Comparison of ENCODE assay signal across 8 mouse cellular contexts in the genomic region with DNA sequence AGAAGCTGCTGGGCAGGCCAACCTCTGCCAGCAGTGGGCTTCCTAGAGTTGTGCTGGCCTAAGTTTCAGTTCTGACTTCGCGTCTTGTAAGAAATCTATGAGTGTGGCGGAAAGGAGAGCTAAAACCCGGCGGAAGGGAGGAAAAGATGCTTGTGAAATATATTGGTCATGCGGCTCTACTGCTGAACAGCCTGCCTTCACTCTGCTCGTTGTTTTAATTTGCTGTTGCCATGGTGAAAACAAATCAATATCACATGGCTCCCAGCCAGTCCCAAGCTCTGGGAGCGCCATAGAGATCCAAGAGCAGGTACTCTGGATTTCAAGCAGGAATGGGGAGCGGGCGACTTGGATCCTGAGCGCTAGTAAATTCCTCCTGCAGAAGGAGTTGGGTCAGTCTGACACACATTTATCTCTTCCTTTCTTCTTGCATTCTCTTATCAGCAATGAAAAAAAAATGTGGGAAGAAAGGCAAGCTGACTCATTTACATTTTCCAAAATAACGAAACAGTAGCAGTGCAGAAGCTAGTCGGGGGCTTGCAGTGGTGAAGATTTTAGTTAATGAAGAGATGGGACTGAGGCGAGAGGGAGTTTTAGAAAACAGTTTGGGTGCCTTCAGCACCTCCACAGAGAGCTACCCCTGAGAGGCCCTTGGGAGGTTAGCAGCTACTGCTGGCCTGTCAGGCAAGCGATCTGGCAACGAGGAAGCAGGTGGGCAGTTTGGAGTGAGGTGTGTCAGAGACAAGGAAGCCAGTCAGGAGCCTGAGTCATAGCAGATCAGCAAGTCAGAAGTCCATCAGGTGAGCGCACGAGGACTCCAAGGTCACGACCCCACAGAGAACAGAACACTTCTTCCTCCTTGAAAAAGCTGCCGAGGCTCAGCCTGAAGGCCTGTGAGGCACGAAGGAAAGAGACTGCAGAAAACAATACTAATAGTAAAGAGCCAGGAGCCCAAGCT. TPM values are rescaled to one million over a fixed set of nuclear protein-coding genes. Genes with fewer than 3 reads are reported as not detected.
A peak's percentile ranks its signal among the peaks of the same experiment; 100 is the strongest.
DNase-seq lines count a peak whose midpoint lies in the region; ATAC-seq and TF ChIP-seq lines count a peak whose summit lies in the region.

No protein-coding gene starts in this region.

- DNase-seq in heart, adult 11 months = peak; percentile 97
- DNase-seq in heart, postnatal 25 days (ENCODE audit: low spot score) = no peak
- DNase-seq in heart, postnatal 0 days (ENCODE audit: low spot score) = peak; percentile 85
- DNase-seq in layer of hippocampus, postnatal 10 days (ENCODE audit: low spot score in 2 of 2) = peak; percentile 64
- peak; percentile 60 for DNase-seq in testis, postnatal 10 days (ENCODE audit: low spot score)

- peak overlapping the region; percentile 95 for H3K4me2 ChIP-seq in heart, postnatal 0 days (ENCODE audit: low read depth, low read length)

- peak overlapping the region; percentile 24; the same call in 1 of the 2 replicates for H3K4me3 ChIP-seq in E14TG2a.4 (replicated peaks; ENCODE audit: low read length)
- peak overlapping the region; percentile 75 for H3K4me3 ChIP-seq in cortical plate, adult 2 months (ENCODE audit: insufficient read depth, low read length)
- H3K4me3 ChIP-seq in heart, postnatal 0 days (ENCODE audit: low read depth, low read length) = peak overlapping the region; percentile 78
- peak overlapping the region; percentile 95 for H3K4me3 ChIP-seq in megakaryocyte, embryonic 14.5 days (replicated peaks)

- no peaks in the 10 kb centered on the region for H3K27me3 ChIP-seq in E14TG2a.4 (ENCODE audit: insufficient read depth, low read length)
- no peaks in the 10 kb centered on the region for H3K27me3 ChIP-seq in heart, postnatal 0 days (ENCODE audit: control insufficient read depth, insufficient read depth, low read length)
- no peaks in the 10 kb centered on the region for H3K27me3 ChIP-seq in megakaryocyte, embryonic 14.5 days (replicated peaks)

- intact Hi-C loops in heart, postnatal 25 days (cut with DNase I) = loop anchor here (2.0 to 5.0 kb wide), 3 partner anchors 18 to 74 kb away; no protein-coding TSS in a partner anchor

- TF ChIP-seq POLR2A in cortical plate, adult 2 months (IDR thresholded peaks at IDR 0.05; ENCODE audit: extremely low read depth, insufficient read depth, low read length) = no peak

- H3K27ac ChIP-seq in cortical plate, adult 2 months (ENCODE audit: insufficient read depth, low read length) = peak overlapping the region; percentile 45; the same call in 1 of the 2 replicates
- peak overlapping the region; percentile 94 for H3K27ac ChIP-seq in heart, postnatal 0 days (ENCODE audit: low read depth)

- TF ChIP-seq EP300 in heart, postnatal 0 days (IDR thresholded peaks at IDR 0.05; ENCODE audit: low read depth) = no peak

- no peaks in the 10 kb centered on the region for H3K36me3 ChIP-seq in E14TG2a.4 (ENCODE audit: insufficient read depth, low read length)
- no peaks in the 10 kb centered on the region for H3K36me3 ChIP-seq in heart, postnatal 0 days (replicated peaks; ENCODE audit: control insufficient read depth, insufficient read depth, low read length)
- H3K36me3 ChIP-seq in megakaryocyte, embryonic 14.5 days (replicated peaks; ENCODE audit: low read length) = peaks cover 38% of the 10 kb centered on the region

- H3K4me1 ChIP-seq in E14TG2a.4 (replicated peaks; ENCODE audit: low read depth, low read length) = peaks cover 54% of the 10 kb centered on the region
- peaks cover 10% of the 10 kb centered on the region for H3K4me1 ChIP-seq in cortical plate, adult 2 months (ENCODE audit: control insufficient read depth, insufficient read depth, low read length)
- peaks cover 51% of the 10 kb centered on the region for H3K4me1 ChIP-seq in heart, postnatal 0 days (ENCODE audit: control insufficient read depth, insufficient read depth)
- H3K4me1 ChIP-seq in megakaryocyte, embryonic 14.5 days = peaks cover 60% of the 10 kb centered on the region

- no peaks in the 10 kb centered on the region for H3K9me3 ChIP-seq in E14TG2a.4 (ENCODE audit: low read length)
- H3K9me3 ChIP-seq in heart, postnatal 0 days (replicated peaks; ENCODE audit: control insufficient read depth, low read length) = no peaks in the 10 kb centered on the region
- no peaks in the 10 kb centered on the region for H3K9me3 ChIP-seq in megakaryocyte, embryonic 14.5 days

- 6% methylated on average over 21 of the region's 21 CpGs for WGBS in heart, postnatal 0 days

- peak; percentile 27; the same call in 1 of the 2 replicates for ATAC-seq in heart, postnatal 0 days (ENCODE audit: insufficient read depth, low read depth)

- TF ChIP-seq CTCF in E14TG2a.4 (conservative IDR thresholded peaks at IDR 0.05; ENCODE audit: low read length) = no peak
- TF ChIP-seq CTCF in cortical plate, adult 2 months (IDR thresholded peaks at IDR 0.05; ENCODE audit: extremely low read depth, insufficient read depth, low read length) = no peak
- TF ChIP-seq CTCF in heart, postnatal 0 days (IDR thresholded peaks at IDR 0.05; ENCODE audit: low read depth) = peak; percentile 11; the same call in 1 of the 2 replicates

- peak overlapping the region; percentile 79 for H3K9ac ChIP-seq in heart, postnatal 0 days (replicated peaks; ENCODE audit: low read depth, low read length)

RNA-seq across cellular contexts. Expression of gene Mbnl2, which starts 3.1 kb away (rescaled TPM):
- 100 to 1,000 TPM; 234 to 252 TPM for total RNA-seq in heart, postnatal 25 days (2021)
- 144 and 148 TPM in 2 replicates for polyA plus RNA-seq in cortical plate, adult 2 months (2012; rRNA removed)
- total RNA-seq in heart, postnatal 0 days (2014; rRNA removed; ENCODE audit: low replicate concordance) = 288 and 337 TPM in 2 replicates
- polyA plus RNA-seq in heart, postnatal 0 days (2015; fragmentation: Nextera tagmentation; extraction: Ambion mirVana) = 136 and 137 TPM in 2 replicates
- 100 to 1,000 TPM; 126 to 132 TPM for total RNA-seq in layer of hippocampus, postnatal 10 days (2021)
- 43.0 and 66.7 TPM in 2 replicates for polyA plus RNA-seq in megakaryocyte, embryonic 14.5 days (2012; ENCODE audit: insufficient read depth, low replicate concordance)

Comparison
In these comparisons a context has a peak if more than half of its experiments do, and no peak if none do; other contexts are left out.
1. H3K4me3 ChIP-seq: peak in every context shown above with its lines; median percentile 95 in megakaryocyte, embryonic 14.5 days; 78 in heart, postnatal 0 days; 75 in cortical plate, adult 2 months; 24 in E14TG2a.4.